Mouse (Mus musculus): Measurements from ENCODE around the gene Naglu. TPM values are rescaled to one million over a fixed set of nuclear protein-coding genes. Genes with fewer than 3 reads are reported as not detected.

Naglu gene
- polyA plus RNA-seq, 1 experiment from 2014 or later: 6.9 TPM

GRCm38 (mm10) chr11:101033856-101034500, 35.8 kb upstream of the Naglu start:
- no peaks in the 10 kb centered on the region for H3K9me3 ChIP-seq (ENCODE audit: control insufficient read depth, low read length)
- H3K36me3 ChIP-seq (ENCODE audit: control insufficient read depth, insufficient read depth, low read length): no peaks in the 10 kb centered on the region; the same call in 1 of the 2 replicates
- no peak overlapping the region for H3K9ac ChIP-seq (ENCODE audit: low read length)
- no peaks in the 10 kb centered on the region for H3K27me3 ChIP-seq (ENCODE audit: control insufficient read depth, insufficient read depth, low read length)
- no peak overlapping the region for H3K4me3 ChIP-seq (ENCODE audit: low read depth, low read length)
- no peaks in the 10 kb centered on the region for H3K4me1 ChIP-seq (replicated peaks; ENCODE audit: control insufficient read depth, insufficient read depth, low read length)
- DNase-seq (ENCODE audit: low spot score) (no peak), ATAC-seq (replicated peaks; ENCODE audit: low FRiP score) (no peak)
- H3K4me2 ChIP-seq (ENCODE audit: low read depth, low read length, severe bottlenecking): no peak overlapping the region
- WGBS: 95% methylated on average over 17 of the region's 17 CpGs
- no peak overlapping the region for H3K27ac ChIP-seq (ENCODE audit: low read depth, low read length)

GRCm38 (mm10) chr11:101034614-101035327, 35.0 kb upstream of the Naglu start:
- no peaks in the 10 kb centered on the region for H3K4me1 ChIP-seq (replicated peaks; ENCODE audit: control insufficient read depth, insufficient read depth, low read length)
- no peak overlapping the region for H3K9ac ChIP-seq (ENCODE audit: low read length)
- 93% methylated on average over 8 of the region's 8 CpGs for WGBS
- no peaks in the 10 kb centered on the region; the same call in 1 of the 2 replicates for H3K36me3 ChIP-seq (ENCODE audit: control insufficient read depth, insufficient read depth, low read length)
- H3K4me3 ChIP-seq (ENCODE audit: low read depth, low read length): no peak overlapping the region
- no peaks in the 10 kb centered on the region for H3K9me3 ChIP-seq (ENCODE audit: control insufficient read depth, low read length)
- H3K4me2 ChIP-seq (ENCODE audit: low read depth, low read length, severe bottlenecking): no peak overlapping the region
- DNase-seq (ENCODE audit: low spot score) (no peak), ATAC-seq (replicated peaks; ENCODE audit: low FRiP score) (no peak)
- H3K27ac ChIP-seq (ENCODE audit: low read depth, low read length): no peak overlapping the region
- no peaks in the 10 kb centered on the region for H3K27me3 ChIP-seq (ENCODE audit: control insufficient read depth, insufficient read depth, low read length)

- H3K27ac ChIP-seq (ENCODE audit: low read depth, low read length): no peak overlapping the region
- H3K27me3 ChIP-seq (ENCODE audit: control insufficient read depth, insufficient read depth, low read length): no peaks in the 10 kb centered on the region
- no peak overlapping the region for H3K4me2 ChIP-seq (ENCODE audit: low read depth, low read length, severe bottlenecking)
- H3K36me3 ChIP-seq (ENCODE audit: control insufficient read depth, insufficient read depth, low read length): no peaks in the 10 kb centered on the region; the same call in 1 of the 2 replicates
- ATAC-seq (replicated peaks; ENCODE audit: low FRiP score) (no peak), DNase-seq (ENCODE audit: low spot score) (no peak)
- H3K4me1 ChIP-seq (replicated peaks; ENCODE audit: control insufficient read depth, insufficient read depth, low read length): no peaks in the 10 kb centered on the region
- WGBS: 94% methylated on average over 4 of the region's 4 CpGs
- no peak overlapping the region for H3K4me3 ChIP-seq (ENCODE audit: low read depth, low read length)
- H3K9ac ChIP-seq (ENCODE audit: low read length): no peak overlapping the region
- no peaks in the 10 kb centered on the region for H3K9me3 ChIP-seq (ENCODE audit: control insufficient read depth, low read length)
Observed at GRCm38 (mm10) chr11:101035328-101035695, 34.5 kb upstream of the Naglu start.

DNA sequence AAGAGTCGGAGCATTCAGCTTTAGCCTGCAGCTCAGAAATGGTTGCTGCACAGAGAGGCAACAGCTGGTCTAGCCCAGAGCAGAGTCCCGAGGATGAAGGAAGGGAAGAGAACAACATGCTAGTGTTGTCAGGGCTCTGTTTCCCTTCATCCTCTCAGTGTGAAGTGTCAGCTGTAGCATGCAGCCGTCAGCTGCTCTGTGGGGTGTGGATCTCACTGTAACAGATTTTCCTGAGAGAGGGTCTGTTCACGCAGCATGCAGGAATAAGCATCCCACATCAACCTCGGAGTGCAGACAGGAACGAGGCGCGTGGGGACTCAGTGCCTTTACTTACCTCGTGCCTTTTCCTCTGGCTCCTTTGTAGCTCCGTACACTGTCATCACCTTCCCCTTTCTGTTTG, 32.0 kb upstream of the Naglu start:
- no peak overlapping the region for H3K4me2 ChIP-seq (ENCODE audit: low read depth, low read length, severe bottlenecking)
- no peaks in the 10 kb centered on the region for H3K9me3 ChIP-seq (ENCODE audit: control insufficient read depth, low read length)
- no peak overlapping the region for H3K4me3 ChIP-seq (ENCODE audit: low read depth, low read length)

DNA sequence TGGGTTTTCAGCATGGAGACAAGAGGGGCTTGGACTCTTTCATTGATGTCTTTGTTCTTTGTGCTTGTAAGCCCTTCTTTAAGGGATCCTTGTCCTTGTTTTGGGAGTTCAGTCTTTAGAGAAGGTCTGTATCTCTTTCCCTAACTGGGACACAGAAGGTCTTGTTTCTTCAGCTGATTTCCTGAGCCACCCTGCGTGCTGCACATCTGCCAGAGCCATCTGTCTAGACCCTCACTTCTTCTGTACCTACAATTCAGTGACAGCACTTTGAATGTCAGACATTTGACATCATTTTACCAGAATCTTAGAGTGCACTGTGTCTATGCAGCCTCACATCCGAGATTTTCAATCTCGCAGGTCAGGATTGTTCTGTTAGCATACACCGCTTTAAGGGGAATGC, 24.0 kb upstream of the Naglu start:
- WGBS: 90% methylated on average over 4 of the region's 4 CpGs
- Histone ChIP-seq H3K9ac (ENCODE audit: low read length) (no peak overlapping the region), H3K36me3 (ENCODE audit: control insufficient read depth, insufficient read depth, low read length) (no peaks in the 10 kb centered on the region; the same call in 1 of the 2 replicates), H3K27me3 (ENCODE audit: control insufficient read depth, insufficient read depth, low read length) (no peaks in the 10 kb centered on the region), H3K9me3 (ENCODE audit: control insufficient read depth, low read length) (no peaks in the 10 kb centered on the region), H3K4me2 (ENCODE audit: low read depth, low read length, severe bottlenecking) (no peak overlapping the region), H3K4me1 (replicated peaks; ENCODE audit: control insufficient read depth, insufficient read depth, low read length) (no peaks in the 10 kb centered on the region), H3K27ac (ENCODE audit: low read depth, low read length) (no peak overlapping the region), H3K4me3 (ENCODE audit: low read depth, low read length) (no peak overlapping the region)
- no peak for DNase-seq (ENCODE audit: low spot score)
- ATAC-seq (replicated peaks; ENCODE audit: low FRiP score): no peak

More for the DNA sequence above, 32.0 kb upstream of the Naglu start:
- Histone ChIP-seq H3K9ac (ENCODE audit: low read length) (no peak overlapping the region), H3K27me3 (ENCODE audit: control insufficient read depth, insufficient read depth, low read length) (no peaks in the 10 kb centered on the region), H3K27ac (ENCODE audit: low read depth, low read length) (no peak overlapping the region), H3K36me3 (ENCODE audit: control insufficient read depth, insufficient read depth, low read length) (no peaks in the 10 kb centered on the region; the same call in 1 of the 2 replicates), H3K4me1 (replicated peaks; ENCODE audit: control insufficient read depth, insufficient read depth, low read length) (no peaks in the 10 kb centered on the region)
- no peak for DNase-seq (ENCODE audit: low spot score)
- WGBS: 85% methylated on average over 10 of the region's 10 CpGs
- no peak for ATAC-seq (replicated peaks; ENCODE audit: low FRiP score)

GRCm38 (mm10) chr11:101046440-101046839, 23.4 kb upstream of the Naglu start:
- no peaks in the 10 kb centered on the region; the same call in 1 of the 2 replicates for H3K36me3 ChIP-seq (ENCODE audit: control insufficient read depth, insufficient read depth, low read length)
- DNase-seq (ENCODE audit: low spot score) (no peak), ATAC-seq (replicated peaks; ENCODE audit: low FRiP score) (no peak)
- no peaks in the 10 kb centered on the region for H3K27me3 ChIP-seq (ENCODE audit: control insufficient read depth, insufficient read depth, low read length)
- H3K9me3 ChIP-seq (ENCODE audit: control insufficient read depth, low read length): no peaks in the 10 kb centered on the region
- no peak overlapping the region for H3K4me3 ChIP-seq (ENCODE audit: low read depth, low read length)
- H3K4me2 ChIP-seq (ENCODE audit: low read depth, low read length, severe bottlenecking): no peak overlapping the region
- H3K4me1 ChIP-seq (replicated peaks; ENCODE audit: control insufficient read depth, insufficient read depth, low read length): no peaks in the 10 kb centered on the region
- 70% methylated on average over 9 of the region's 9 CpGs for WGBS
- no peak overlapping the region for H3K27ac ChIP-seq (ENCODE audit: low read depth, low read length)
- no peak overlapping the region for H3K9ac ChIP-seq (ENCODE audit: low read length)

GRCm38 (mm10) chr11:101047502-101047901, 22.3 kb upstream of the Naglu start:
- no peak overlapping the region for H3K4me3 ChIP-seq (ENCODE audit: low read depth, low read length)
- no peaks in the 10 kb centered on the region for H3K27me3 ChIP-seq (ENCODE audit: control insufficient read depth, insufficient read depth, low read length)
- H3K36me3 ChIP-seq (ENCODE audit: control insufficient read depth, insufficient read depth, low read length): no peaks in the 10 kb centered on the region; the same call in 1 of the 2 replicates
- H3K9me3 ChIP-seq (ENCODE audit: control insufficient read depth, low read length): no peaks in the 10 kb centered on the region
- H3K9ac ChIP-seq (ENCODE audit: low read length): no peak overlapping the region
- no peak overlapping the region for H3K4me2 ChIP-seq (ENCODE audit: low read depth, low read length, severe bottlenecking)
- DNase-seq (ENCODE audit: low spot score): no peak
- no peak for ATAC-seq (replicated peaks; ENCODE audit: low FRiP score)
- 93% methylated on average over 3 of the region's 3 CpGs for WGBS
- H3K4me1 ChIP-seq (replicated peaks; ENCODE audit: control insufficient read depth, insufficient read depth, low read length): no peaks in the 10 kb centered on the region
- no peak overlapping the region for H3K27ac ChIP-seq (ENCODE audit: low read depth, low read length)

- H3K4me1 ChIP-seq (replicated peaks; ENCODE audit: control insufficient read depth, insufficient read depth, low read length): no peaks in the 10 kb centered on the region
- 86% methylated on average over 9 of the region's 9 CpGs for WGBS
- no peaks in the 10 kb centered on the region; the same call in 1 of the 2 replicates for H3K36me3 ChIP-seq (ENCODE audit: control insufficient read depth, insufficient read depth, low read length)
- H3K9me3 ChIP-seq (ENCODE audit: control insufficient read depth, low read length): no peaks in the 10 kb centered on the region
- no peak overlapping the region for H3K27ac ChIP-seq (ENCODE audit: low read depth, low read length)
- ATAC-seq (replicated peaks; ENCODE audit: low FRiP score) (no peak), DNase-seq (ENCODE audit: low spot score) (no peak)
- no peaks in the 10 kb centered on the region for H3K27me3 ChIP-seq (ENCODE audit: control insufficient read depth, insufficient read depth, low read length)
- H3K4me2 ChIP-seq (ENCODE audit: low read depth, low read length, severe bottlenecking): no peak overlapping the region
- H3K9ac ChIP-seq (ENCODE audit: low read length): no peak overlapping the region
- H3K4me3 ChIP-seq (ENCODE audit: low read depth, low read length): no peak overlapping the region
Observed at GRCm38 (mm10) chr11:101050359-101050758, 19.5 kb upstream of the Naglu start.

All from forebrain, embryonic 11.5 days (tissue).